Mouse (Mus musculus): Measurements from ENCODE around the gene Gm21836. TPM values are rescaled to one million over a fixed set of nuclear protein-coding genes. Genes with fewer than 3 reads are reported as not detected.
"Not testable (repeated sequence)": the region's sequence is repeated elsewhere in the genome, so short reads cannot be mapped to it uniquely, and the experiment has no call there.

The Gm21836 gene
- not detected in 2 replicates for polyA plus RNA-seq (2012)

DNA sequence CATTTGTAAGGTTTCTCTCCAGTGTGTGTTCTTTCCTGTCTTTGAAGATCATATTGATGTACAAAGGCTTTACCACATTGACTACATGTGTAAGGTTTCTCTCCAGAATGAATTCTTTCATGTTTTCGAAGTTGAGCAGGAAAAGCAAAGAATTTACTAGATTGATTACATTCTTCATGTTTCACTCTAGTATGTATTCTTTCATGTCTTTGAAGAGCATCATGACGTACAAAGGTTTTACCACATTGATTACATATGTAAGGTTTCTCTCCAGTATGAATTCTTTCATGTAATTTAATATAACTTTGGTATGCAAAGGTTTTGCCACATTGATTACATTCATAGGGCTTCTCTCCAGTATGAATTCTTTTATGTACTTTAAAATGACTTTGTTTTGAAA, at the start of gene Gm21836:
Gm21836 (minus strand) TSS at position 101 of the 400 bp plus-strand sequence.
- not testable (repeated sequence) for H3K27me3 ChIP-seq (ENCODE audit: control insufficient read depth); H3K36me3 ChIP-seq (ENCODE audit: control insufficient read depth); H3K4me3 ChIP-seq (replicated peaks); H3K9me3 ChIP-seq (ENCODE audit: control insufficient read depth, low read length); H3K4me1 ChIP-seq (ENCODE audit: control insufficient read depth)

DNA sequence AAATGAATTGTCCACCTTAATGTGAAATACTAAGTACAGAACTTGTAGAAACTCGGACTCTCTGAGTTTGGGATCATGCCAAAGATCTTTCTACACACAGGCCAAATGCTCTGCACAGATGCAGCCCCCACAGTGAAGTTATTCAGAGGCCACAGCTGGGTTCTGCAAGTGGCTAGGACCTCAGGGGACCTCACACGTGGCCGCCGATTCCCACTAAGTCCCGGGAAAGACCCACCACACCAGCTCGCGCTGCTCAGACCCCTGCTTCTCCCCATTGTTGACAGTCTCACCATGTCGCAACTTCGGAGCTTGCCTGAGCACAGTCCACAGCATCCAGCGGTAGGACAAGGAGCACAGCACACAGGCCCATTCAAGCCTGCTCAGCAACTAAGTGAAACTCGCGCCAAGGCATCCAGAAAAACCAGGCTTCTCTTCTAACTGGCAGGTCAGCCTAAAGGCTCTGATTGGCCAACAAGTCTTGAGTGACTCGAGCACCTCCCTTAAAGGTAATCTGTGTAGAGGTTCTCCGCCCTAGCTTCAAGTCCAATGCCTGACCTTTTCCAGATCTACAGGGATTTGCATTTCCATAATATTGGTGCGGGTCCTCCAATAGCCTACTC, 13.1 kb downstream of the Gm21836 start:
- H3K4me1 ChIP-seq (ENCODE audit: control insufficient read depth); H3K4me3 ChIP-seq (replicated peaks); H3K27me3 ChIP-seq (ENCODE audit: control insufficient read depth): not testable (repeated sequence)
- Histone ChIP-seq H3K36me3 (ENCODE audit: control insufficient read depth) (peaks cover 12% of the 10 kb centered on the region), H3K9me3 (ENCODE audit: control insufficient read depth, low read length) (peaks cover 13% of the 10 kb centered on the region)

DNA sequence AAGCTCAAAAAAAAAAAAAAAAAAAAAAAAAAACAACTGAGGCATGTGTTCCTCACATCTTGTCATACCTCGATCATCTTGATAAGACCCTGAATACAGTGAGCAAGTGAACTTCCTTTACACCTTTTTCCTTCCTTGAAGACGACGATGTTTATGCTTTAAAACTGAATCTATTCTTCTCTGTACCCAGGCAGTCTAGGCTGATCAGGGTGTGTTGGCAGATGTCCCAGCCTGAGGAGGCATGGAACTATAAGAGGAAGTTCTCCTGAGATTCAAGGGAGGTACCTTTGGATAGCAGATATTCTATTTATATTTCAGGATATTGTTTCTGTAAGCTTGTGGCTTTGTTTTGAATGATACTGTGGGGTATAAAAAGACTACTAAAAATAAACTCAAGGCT, 15.5 kb downstream of the Gm21836 start:
- H3K9me3 ChIP-seq (ENCODE audit: control insufficient read depth, low read length) = peaks cover 14% of the 10 kb centered on the region
- TF ChIP-seq GATA1 (IDR thresholded peaks at IDR 0.05; ENCODE audit: low read length) (no peak), TAL1 (IDR thresholded peaks at IDR 0.05; ENCODE audit: low read length) (no peak)
- H3K4me3 ChIP-seq (replicated peaks) = no peak overlapping the region
- peaks cover 12% of the 10 kb centered on the region for H3K36me3 ChIP-seq (ENCODE audit: control insufficient read depth)
- H3K27me3 ChIP-seq (ENCODE audit: control insufficient read depth) = no peaks in the 10 kb centered on the region
- H3K4me1 ChIP-seq (ENCODE audit: control insufficient read depth) = no peaks in the 10 kb centered on the region

DNA sequence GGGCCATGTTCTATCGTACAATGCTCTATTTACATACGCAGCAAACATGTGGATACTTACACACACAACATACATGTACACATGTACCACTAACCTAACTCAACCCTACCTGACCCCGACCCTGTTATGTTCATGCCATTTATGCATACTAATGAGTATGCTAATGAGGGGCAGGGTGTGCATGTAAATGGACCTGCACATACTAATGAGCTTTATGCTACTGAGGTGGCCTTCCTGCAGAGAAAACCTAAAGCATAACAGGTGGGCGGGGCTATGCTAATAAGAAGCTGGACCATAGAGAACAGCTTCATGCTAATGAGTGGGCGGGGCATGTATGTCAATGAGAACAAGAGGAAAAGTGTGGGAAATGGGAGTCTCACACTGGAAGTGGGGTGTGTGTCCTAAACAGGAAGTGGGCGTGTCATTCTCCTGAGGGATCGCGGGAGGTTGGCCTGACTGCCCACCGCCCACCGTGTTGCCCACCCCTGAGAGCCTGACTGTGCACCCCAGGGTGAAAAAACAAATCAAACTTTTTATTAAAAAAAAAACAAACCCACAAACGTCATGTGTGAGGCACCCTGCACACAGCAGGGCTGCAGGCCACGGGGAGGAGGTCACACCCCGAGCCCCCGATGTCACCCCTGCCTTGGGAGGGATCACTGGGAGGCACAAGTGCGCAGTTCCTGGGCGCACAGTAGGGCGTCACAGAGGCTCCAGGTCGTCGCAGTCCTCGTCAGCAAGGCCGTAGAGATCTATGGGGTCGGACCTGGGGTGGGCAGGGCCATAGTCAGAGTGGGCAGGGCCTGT, 17.3 kb downstream of the Gm21836 start, which contains the start of gene Ppp2r3d:
Ppp2r3d (minus strand) TSS at position 803 of the 807 bp plus-strand sequence.
- H3K27me3 ChIP-seq (ENCODE audit: control insufficient read depth) = no peaks in the 10 kb centered on the region
- no peaks in the 10 kb centered on the region for H3K4me1 ChIP-seq (ENCODE audit: control insufficient read depth)
- TF ChIP-seq TAL1 (IDR thresholded peaks at IDR 0.05; ENCODE audit: low read length) = no peak
- TF ChIP-seq GATA1 (IDR thresholded peaks at IDR 0.05; ENCODE audit: low read length) = no peak
- no peak within 1 kb of the TSS for H3K4me3 ChIP-seq (replicated peaks)
- peaks cover 14% of the 10 kb centered on the region for H3K9me3 ChIP-seq (ENCODE audit: control insufficient read depth, low read length)
- H3K36me3 ChIP-seq (ENCODE audit: control insufficient read depth) = peaks cover 12% of the 10 kb centered on the region

DNA sequence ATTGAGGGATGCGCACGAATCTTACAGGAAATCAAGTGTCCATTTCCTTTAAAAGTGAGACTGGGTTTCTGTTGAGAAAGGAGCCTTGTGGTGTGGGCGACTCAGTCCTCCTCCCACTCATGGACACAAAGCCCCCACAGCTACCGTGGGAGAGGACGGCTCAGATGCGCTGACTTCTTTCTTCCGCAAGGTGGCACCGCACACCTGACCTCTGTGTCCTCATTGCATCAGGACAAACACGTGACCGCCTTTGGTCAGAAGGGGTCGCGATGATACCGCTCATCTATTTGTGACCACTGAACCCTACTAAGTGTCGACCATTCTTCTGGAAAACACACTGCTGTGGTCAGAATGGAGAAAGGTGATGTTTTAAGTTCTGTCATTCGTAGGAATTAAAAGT, 17.9 kb downstream of the Gm21836 start:
- Histone ChIP-seq H3K4me3 (replicated peaks) (no peak overlapping the region), H3K36me3 (ENCODE audit: control insufficient read depth) (peaks cover 12% of the 10 kb centered on the region), H3K4me1 (ENCODE audit: control insufficient read depth) (no peaks in the 10 kb centered on the region), H3K27me3 (ENCODE audit: control insufficient read depth) (no peaks in the 10 kb centered on the region), H3K9me3 (ENCODE audit: control insufficient read depth, low read length) (peaks cover 14% of the 10 kb centered on the region)
- no peak for TF ChIP-seq GATA1 (IDR thresholded peaks at IDR 0.05; ENCODE audit: low read length)
- TF ChIP-seq TAL1 (IDR thresholded peaks at IDR 0.05; ENCODE audit: low read length) = no peak

DNA sequence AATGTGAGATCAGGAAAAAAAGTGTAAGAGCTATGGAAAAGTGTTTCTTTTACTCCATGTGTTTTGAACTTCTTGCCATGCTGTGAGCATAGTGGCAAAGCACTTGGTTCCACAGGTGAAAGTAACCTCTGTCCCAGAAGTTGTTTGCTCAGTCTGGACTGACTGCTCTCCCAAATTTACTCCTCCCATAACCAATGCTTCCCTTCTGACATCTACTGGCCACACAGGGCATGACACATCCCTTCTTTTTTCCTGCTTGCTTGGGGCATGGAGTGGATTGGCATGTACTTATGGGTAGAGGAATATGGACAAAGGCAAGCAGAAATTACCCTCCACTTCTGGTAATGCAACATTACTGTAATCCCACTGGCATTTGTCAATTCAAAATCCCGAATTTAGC, 37.0 kb downstream of the Gm21836 start:
- Histone ChIP-seq H3K36me3 (ENCODE audit: control insufficient read depth) (no peaks in the 10 kb centered on the region), H3K4me1 (ENCODE audit: control insufficient read depth) (no peaks in the 10 kb centered on the region), H3K4me3 (replicated peaks) (no peak overlapping the region), H3K27me3 (ENCODE audit: control insufficient read depth) (no peaks in the 10 kb centered on the region), H3K9me3 (ENCODE audit: control insufficient read depth, low read length) (no peaks in the 10 kb centered on the region)
- TF ChIP-seq GATA1 (IDR thresholded peaks at IDR 0.05; ENCODE audit: low read length) = no peak
- TF ChIP-seq TAL1 (IDR thresholded peaks at IDR 0.05; ENCODE audit: low read length) = no peak

Other genes starting within 250 kb of the Gm21836 start
- gene 2010315B03Rik, start 181.1 kb downstream of the Gm21836 start, polyA plus RNA-seq (2012) = not detected in 2 replicates
- 6.7 and 9.8 TPM in 2 replicates for gene Ppp2r3d, start 16.9 kb downstream of the Gm21836 start, polyA plus RNA-seq (2012)

All from erythroblast, embryonic 14.5 days (primary cell).